Mouse (Mus musculus) cerebellum, adult 8-10 months (tissue): ENCODE results near the gene Rpl38.
"Not testable (repeated sequence)": the region's sequence is repeated elsewhere in the genome, so short reads cannot be mapped to it uniquely, and the experiment has no call there.

Source experiments
- DNase-seq: peaks from one replicate; pipeline ENCODE4 v3.0.0; 2022

The Rpl38 gene

GRCm38 (mm10) chr11:114657737-114658136 is 10.6 kb upstream of the Rpl38 start:
- peak; percentile 65 for DNase-seq

- DNase-seq = no peak
Observed at GRCm38 (mm10) chr11:114662161-114662560, 6.2 kb upstream of the Rpl38 start.

- peak; percentile 69 for DNase-seq
Observed at GRCm38 (mm10) chr11:114662746-114663362, 5.5 kb upstream of the Rpl38 start.

- DNase-seq = no peak
Observed at GRCm38 (mm10) chr11:114664164-114664563, 4.2 kb upstream of the Rpl38 start.

GRCm38 (mm10) chr11:114665463-114665862 is 2.9 kb upstream of the Rpl38 start:
- no peak for DNase-seq

DNA sequence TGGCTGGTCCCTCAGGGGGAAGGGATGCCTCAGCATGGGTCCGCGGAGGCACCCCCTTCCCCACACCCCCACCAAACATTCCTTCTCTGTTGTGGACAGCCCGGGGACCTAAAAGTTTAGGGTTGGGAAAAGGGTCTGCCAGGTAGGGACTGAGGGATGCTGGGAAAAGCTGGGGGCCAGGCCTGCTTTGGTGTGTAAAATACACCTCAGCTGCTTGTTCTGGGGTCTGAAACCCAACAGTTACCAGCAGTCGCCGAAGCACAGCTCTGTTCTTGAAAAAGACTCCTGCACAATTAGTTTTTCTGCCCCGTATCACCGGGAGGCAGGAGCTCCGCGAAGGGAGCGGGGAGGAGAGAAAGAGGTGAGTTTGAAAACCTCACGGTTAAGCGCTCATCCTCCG is 1.5 kb upstream of the Rpl38 start:
- DNase-seq = no peak

- no peak for DNase-seq
Observed at GRCm38 (mm10) chr11:114667236-114667931, 940 bp upstream of the Rpl38 start.

- DNase-seq = peak; percentile 60
Observed at GRCm38 (mm10) chr11:114667932-114668285, 415 bp upstream of the Rpl38 start.

GRCm38 (mm10) chr11:114668741-114669623 is 658 bp downstream of the Rpl38 start:
- DNase-seq = peak; percentile 67

DNA sequence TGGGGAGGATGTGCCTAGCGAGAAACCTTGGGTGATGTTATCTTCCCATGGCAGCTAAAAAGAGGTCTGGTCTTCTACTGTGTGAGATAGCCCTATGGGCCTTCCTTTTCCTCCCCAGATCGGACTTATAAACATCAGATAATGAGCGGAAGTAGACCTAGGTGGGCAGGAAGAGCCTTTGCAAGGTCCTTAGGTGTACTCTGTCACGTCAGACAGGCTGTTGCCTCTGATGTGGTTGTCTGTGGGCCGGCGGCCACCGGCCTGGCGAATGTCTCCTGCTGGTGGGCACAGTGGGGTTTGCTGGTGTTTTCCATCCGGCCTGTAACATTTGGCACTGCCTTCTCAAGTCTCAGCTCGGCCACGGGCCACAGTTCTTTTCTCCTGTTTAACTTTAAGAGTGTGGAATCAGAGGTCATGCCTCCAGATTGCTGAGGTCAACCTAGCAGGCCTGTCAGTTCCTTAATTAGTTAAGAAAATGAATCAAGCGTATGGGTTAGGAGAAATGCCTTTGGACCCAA is 1.4 kb downstream of the Rpl38 start:
- DNase-seq = no peak

- DNase-seq = no peak
Observed at GRCm38 (mm10) chr11:114671147-114671546, 2.8 kb downstream of the Rpl38 start.

DNA sequence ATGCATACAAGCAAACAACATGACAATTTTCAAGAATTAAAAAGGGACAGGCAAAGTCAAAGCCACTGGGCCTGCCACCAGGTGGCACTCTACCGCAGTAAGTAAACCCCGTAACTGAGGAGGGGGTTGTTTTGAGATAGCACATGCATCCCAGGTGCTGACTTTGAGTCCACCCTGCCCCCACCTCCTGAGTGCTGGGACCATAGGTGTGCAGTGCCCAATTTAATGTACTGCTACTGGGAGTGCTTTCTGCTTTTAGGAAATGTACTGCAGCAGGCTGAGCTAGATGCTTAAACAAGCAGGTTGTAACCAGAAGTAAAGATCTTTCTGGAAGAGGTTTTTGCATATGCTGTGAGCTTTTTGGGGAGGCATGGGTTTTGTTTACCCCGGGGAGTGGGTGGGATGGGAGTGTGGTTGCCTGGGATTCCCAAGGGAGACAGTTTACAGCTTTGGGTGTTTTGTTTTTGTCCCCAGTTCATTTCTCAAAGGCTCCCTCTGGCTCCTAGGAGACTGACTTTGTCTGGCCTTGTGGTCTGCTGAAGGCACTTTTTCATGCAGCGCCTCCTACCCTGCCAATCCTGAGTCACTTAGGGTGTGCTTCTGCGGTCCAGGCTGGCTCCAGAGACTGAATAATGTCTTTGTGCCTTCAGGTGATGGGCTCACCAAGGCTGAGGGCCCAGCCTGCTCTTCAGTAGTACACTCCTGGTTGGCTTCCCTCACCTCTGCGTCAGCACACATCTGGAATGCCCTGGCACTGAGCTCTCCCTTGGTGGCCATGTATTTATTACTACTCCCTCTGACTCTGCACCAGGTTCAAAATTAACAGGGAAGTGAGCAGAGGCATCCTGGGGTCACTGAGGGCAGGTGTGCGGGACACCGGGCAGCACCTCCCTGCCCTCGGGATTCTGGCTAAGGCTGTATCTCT is 4.7 kb downstream of the Rpl38 start:
- no peak for DNase-seq

DNA sequence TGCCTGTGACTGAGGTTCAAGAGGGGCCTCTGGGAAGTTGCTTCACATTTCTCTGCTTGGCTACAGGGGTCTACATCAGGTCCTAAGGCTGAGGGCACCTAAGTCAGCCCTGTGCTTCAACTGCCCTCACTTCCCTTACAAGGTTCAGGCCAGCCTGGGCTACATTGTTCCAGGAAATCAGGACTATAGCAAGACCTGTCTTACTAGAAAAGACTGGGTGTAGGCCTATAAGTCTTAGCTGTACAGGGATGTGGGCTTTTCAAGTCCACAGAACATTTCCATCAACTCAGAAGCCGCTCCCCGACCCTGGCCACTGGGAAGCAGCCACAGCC is 5.4 kb downstream of the Rpl38 start:
- no peak for DNase-seq

- DNase-seq = no peak
Observed at GRCm38 (mm10) chr11:114674180-114674579, 5.9 kb downstream of the Rpl38 start.

GRCm38 (mm10) chr11:114674796-114675195 is 6.5 kb downstream of the Rpl38 start:
- not testable (repeated sequence) for DNase-seq

DNA sequence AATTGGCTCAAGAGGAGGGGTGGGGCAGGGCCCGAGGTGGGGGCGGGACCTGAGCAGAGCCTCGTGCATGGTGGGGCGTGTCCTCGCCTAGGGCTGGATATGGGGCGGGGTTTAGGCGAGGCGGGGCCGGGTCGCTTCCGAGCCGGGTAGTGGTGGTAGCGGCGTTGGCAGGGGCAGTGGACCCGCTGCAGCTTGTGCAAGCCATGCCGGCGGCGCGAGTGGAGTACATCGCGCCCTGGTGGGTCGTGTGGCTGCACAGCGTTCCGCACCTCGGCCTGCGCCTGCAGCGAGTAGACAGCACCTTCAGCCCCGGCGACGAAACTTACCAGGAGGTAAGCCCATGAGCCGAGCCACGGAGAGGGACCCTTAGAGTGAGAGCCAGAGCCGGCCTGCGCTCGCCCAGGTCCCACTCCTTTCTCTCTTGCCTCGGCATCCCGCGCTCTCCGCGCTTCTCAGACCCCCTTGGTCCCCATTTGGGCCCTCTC is 7.1 kb downstream of the Rpl38 start, which contains the start of gene Ttyh2:
Ttyh2 (plus strand) TSS at position 91 of the 485 bp plus-strand sequence.
- DNase-seq = peak; percentile 82

DNA sequence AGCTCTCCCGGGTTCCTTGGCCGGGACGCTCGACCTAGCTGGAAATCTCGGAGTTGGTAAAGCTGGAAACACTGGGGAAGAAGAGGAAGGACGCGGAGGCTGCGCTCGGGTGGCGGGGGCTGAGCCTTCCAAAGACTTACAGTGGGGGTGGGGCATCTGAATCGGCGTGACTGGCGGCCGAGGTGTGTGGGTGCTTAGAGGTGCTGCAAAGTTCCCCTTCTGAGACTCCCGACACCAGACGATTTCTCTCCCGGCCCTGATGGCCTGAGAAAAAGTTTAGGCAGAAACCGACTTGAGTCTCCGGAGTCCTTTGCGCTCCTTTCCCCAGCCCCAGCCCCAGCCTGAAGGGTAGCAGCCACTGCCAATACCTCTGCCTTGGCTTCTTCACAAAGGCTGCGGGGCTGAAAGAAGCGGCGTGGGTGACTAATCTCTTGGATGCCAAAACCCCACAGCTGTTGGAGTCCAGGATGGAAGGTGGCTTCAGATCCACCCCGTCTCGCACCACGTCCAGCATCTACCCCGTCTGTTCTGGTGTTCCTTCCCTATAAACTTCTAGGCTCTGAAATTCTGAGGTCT is 7.6 kb downstream of the Rpl38 start:
- peak; percentile 58 for DNase-seq

GRCm38 (mm10) chr11:114676431-114676830 is 8.1 kb downstream of the Rpl38 start:
- peak; percentile 59 for DNase-seq

- no peak for DNase-seq
Observed at GRCm38 (mm10) chr11:114676896-114677530, 8.7 kb downstream of the Rpl38 start.

GRCm38 (mm10) chr11:114679582-114679981 is 11.3 kb downstream of the Rpl38 start:
- DNase-seq = peak; percentile 54

DNA sequence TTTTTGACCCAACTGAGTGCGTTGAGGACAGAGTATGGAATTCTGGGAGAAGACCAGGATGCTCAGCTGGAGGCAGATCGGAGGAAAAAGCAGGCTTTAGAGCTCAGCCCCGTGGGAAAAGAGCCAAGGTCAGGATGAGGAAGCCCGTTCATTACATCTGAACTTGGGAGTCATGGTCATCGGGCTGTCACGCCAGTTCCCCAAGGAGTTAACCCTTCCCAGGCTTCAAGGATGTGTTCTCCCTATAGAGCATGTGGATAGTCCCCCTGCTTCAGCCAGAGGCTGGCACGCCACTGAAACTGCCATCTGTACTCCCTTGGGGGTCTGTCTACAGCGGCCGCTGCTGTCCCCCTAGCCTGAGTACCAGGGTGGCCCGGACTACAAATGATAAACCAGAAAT is 12.0 kb downstream of the Rpl38 start:
- no peak for DNase-seq
